Mouse (Mus musculus): Measurements from ENCODE around the gene Kif13a.

DNA sequence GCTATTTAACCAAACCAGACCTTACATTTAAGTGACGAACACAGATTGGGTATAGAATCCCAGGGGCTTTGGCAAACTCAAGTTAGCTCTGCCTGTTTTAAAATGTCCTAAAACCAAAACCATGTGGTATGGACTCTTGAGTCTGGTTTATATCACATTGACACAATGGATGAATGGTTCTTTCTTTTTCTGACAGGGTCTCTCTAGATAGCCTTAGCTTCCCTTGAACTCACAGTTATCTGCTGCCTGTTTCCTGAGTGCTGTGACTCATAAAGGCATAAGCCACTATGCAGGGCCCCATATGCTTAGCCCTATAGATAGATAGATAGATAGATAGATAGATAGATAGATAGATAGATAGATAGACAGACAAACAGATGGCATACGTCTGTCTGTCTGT lies 142.8 kb downstream of the Kif13a start:
- no peak for TF ChIP-seq CTCF (IDR thresholded peaks at IDR 0.05; ENCODE audit: low read depth)
- no peak for TF ChIP-seq EP300 (optimal IDR thresholded peaks at IDR 0.05)
